Mouse (Mus musculus) forebrain, embryonic 14.5 days (tissue): ENCODE measurements around the gene Slc22a6. TPM values are rescaled to one million over a fixed set of nuclear protein-coding genes. Genes with fewer than 3 reads are reported as not detected.

Experiments used
- ATAC-seq: fragments of 200-750 bp; cut with Nextera tagmentation; 2 replicates; pipeline ENCODE4 v1.8.0; 2017; ENCODE audit warnings: mild to moderate bottlenecking, moderate library complexity
- DNase-seq: peaks from one replicate; pipeline ENCODE4 v3.0.0-alpha.2; 2015; ENCODE audit warnings: low spot score
- H3K27ac ChIP-seq: fragments of 300-500 bp; sonication (generic); 2 replicates; pipeline ENCODE4 v1.5.1; 2014; ENCODE audit warnings: low read depth, mild to moderate bottlenecking, control low read depth, low read length, moderate library complexity
- H3K27me3 ChIP-seq: fragments of 300-500 bp; sonication (generic); replicated peaks from 2 replicates; pipeline ENCODE4 v1.6.1; 2014; ENCODE audit warnings: low read length, control low read depth, mixed read lengths; ENCODE audit not compliant: control insufficient read depth, insufficient read depth
- H3K36me3 ChIP-seq: fragments of 300-500 bp; sonication (generic); 2 replicates; pipeline ENCODE4 v1.6.1; 2014; ENCODE audit warnings: low read length, control low read depth; ENCODE audit not compliant: control insufficient read depth, insufficient read depth
- H3K4me1 ChIP-seq: fragments of 300-500 bp; sonication (generic); 2 replicates; pipeline ENCODE4 v1.6.1; 2014; ENCODE audit warnings: antibody characterized with exemption, low read length, control low read depth; ENCODE audit not compliant: control insufficient read depth, insufficient read depth
- H3K4me2 ChIP-seq: fragments of 300-500 bp; sonication (generic); 2 replicates; pipeline ENCODE4 v1.6.1; 2014; ENCODE audit warnings: mild to moderate bottlenecking, control low read depth, low read length
- H3K4me3 ChIP-seq: fragments of 300-500 bp; sonication (generic); 2 replicates; pipeline ENCODE4 v1.5.1; 2014; ENCODE audit warnings: low read depth, low read length, control low read depth
- H3K9ac ChIP-seq: fragments of 300-500 bp; sonication (generic); 2 replicates; pipeline ENCODE4 v1.6.1; 2014; ENCODE audit warnings: mild to moderate bottlenecking, low read length, control low read depth, moderate library complexity
- H3K9me3 ChIP-seq: fragments of 300-500 bp; sonication (generic); replicated peaks from 2 replicates; pipeline ENCODE4 v1.6.1; 2016; ENCODE audit warnings: low read length, control low read depth, mixed read lengths; ENCODE audit not compliant: control insufficient read depth
- WGBS: fragments of 180-500 bp; shearing (Covaris S2); extraction: QIAGEN DNeasy Blood & Tissue Kit; methylation state at CpG from one replicate; pipeline ENCODE4 v1.1.7; 2014; 5-methylcytosine and 5-hydroxymethylcytosine counted together
- polyA plus RNA-seq: library from polyadenylated mRNA; unstranded; fragments of >200 nt; fragmentation: Nextera tagmentation; extraction: Ambion mirVana; gene quantifications from 2 replicates; pipeline ENCODE4 v1.2.1, GENCODE M21; 2014

Slc22a6 gene
- polyA plus RNA-seq, 1 experiment from 2014 or later = 4.7 TPM

- H3K27ac ChIP-seq = no peak overlapping the region
- DNase-seq = no peak
- WGBS = 71% methylated on average over 2 of the region's 2 CpGs
These were observed 18.6 kb upstream of the Slc22a6 start for GRCm38 (mm10) chr19:8599229-8599628.

DNA sequence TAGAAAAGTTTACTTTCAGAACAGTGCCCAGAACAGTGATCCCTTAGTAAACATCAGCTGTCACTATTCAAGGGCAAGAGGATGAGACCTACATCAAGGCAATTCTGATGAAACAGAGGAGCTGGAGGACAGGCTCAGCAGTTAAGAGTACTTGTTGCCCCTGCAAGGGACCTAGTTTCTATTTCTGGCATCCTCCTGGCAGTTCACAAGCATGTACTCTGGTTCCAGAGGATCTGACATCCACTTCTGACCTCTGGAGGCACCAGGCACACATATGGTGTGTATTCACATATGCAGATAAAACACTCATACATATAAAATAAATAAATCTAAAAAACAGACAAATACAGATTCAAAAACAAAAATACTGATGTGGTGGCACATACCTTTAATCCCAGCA, 15.9 kb upstream of the Slc22a6 start:
- H3K9ac ChIP-seq = no peak overlapping the region
- H3K36me3 ChIP-seq = no peaks in the 10 kb centered on the region
- H3K4me3 ChIP-seq = no peak overlapping the region
- no peak overlapping the region for H3K4me2 ChIP-seq
- no peaks in the 10 kb centered on the region for H3K9me3 ChIP-seq
- H3K4me1 ChIP-seq = no peaks in the 10 kb centered on the region
- no peaks in the 10 kb centered on the region for H3K27me3 ChIP-seq
- H3K27ac ChIP-seq = no peak overlapping the region
- DNase-seq (no peak), ATAC-seq (no peak)

More at GRCm38 (mm10) chr19:8599229-8599628, 18.6 kb upstream of the Slc22a6 start:
- H3K36me3 ChIP-seq = no peaks in the 10 kb centered on the region
- no peak overlapping the region for H3K9ac ChIP-seq
- no peak overlapping the region for H3K4me3 ChIP-seq
- no peaks in the 10 kb centered on the region for H3K9me3 ChIP-seq
- ATAC-seq = no peak
- no peaks in the 10 kb centered on the region for H3K4me1 ChIP-seq
- no peaks in the 10 kb centered on the region for H3K27me3 ChIP-seq
- H3K4me2 ChIP-seq = no peak overlapping the region

- H3K9ac ChIP-seq = no peak overlapping the region
- no peak overlapping the region for H3K27ac ChIP-seq
- no peak overlapping the region for H3K4me2 ChIP-seq
- H3K9me3 ChIP-seq = no peaks in the 10 kb centered on the region
- no peaks in the 10 kb centered on the region for H3K27me3 ChIP-seq
- ATAC-seq = no peak
- H3K4me3 ChIP-seq = no peak overlapping the region
- H3K36me3 ChIP-seq = no peaks in the 10 kb centered on the region
- 80% methylated on average over 3 of the region's 3 CpGs for WGBS
- no peak for DNase-seq
- H3K4me1 ChIP-seq = no peaks in the 10 kb centered on the region
These were observed 14.9 kb upstream of the Slc22a6 start for GRCm38 (mm10) chr19:8602914-8603313.

GRCm38 (mm10) chr19:8604536-8605240, 13.2 kb upstream of the Slc22a6 start:
- H3K27me3 ChIP-seq = no peaks in the 10 kb centered on the region
- H3K27ac ChIP-seq = no peak overlapping the region
- H3K4me3 ChIP-seq = no peak overlapping the region
- DNase-seq (no peak), ATAC-seq (no peak)
- H3K9me3 ChIP-seq = no peaks in the 10 kb centered on the region
- WGBS = 93% methylated on average over 8 of the region's 8 CpGs
- no peak overlapping the region for H3K4me2 ChIP-seq
- no peaks in the 10 kb centered on the region for H3K36me3 ChIP-seq
- H3K9ac ChIP-seq = no peak overlapping the region
- H3K4me1 ChIP-seq = no peaks in the 10 kb centered on the region

DNA sequence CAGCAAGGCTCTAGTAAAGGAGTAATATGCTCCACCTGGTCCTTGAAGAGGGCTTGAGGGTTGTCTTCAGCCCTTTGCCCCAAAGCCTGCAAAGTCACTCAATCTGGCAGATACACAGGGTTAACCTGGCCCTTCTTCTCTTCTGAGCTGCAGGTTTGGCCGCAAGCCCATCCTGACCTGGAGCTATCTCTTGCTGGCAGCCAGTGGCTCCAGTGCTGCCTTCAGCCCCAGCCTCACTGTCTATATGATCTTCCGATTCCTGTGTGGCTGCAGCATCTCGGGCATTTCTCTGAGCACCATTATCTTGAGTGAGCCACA, 12.6 kb upstream of the Slc22a6 start:
- H3K27me3 ChIP-seq = no peaks in the 10 kb centered on the region
- no peak overlapping the region for H3K4me3 ChIP-seq
- no peaks in the 10 kb centered on the region for H3K9me3 ChIP-seq
- 88% methylated on average over 3 of the region's 3 CpGs for WGBS
- no peaks in the 10 kb centered on the region for H3K4me1 ChIP-seq
- no peaks in the 10 kb centered on the region for H3K36me3 ChIP-seq
- DNase-seq = no peak
- H3K27ac ChIP-seq = no peak overlapping the region
- H3K4me2 ChIP-seq = no peak overlapping the region
- H3K9ac ChIP-seq = no peak overlapping the region
- no peak for ATAC-seq

GRCm38 (mm10) chr19:8611358-8612123, 6.3 kb upstream of the Slc22a6 start:
- 83% methylated on average over 8 of the region's 8 CpGs for WGBS
- Histone ChIP-seq H3K27ac (no peak overlapping the region), H3K36me3 (no peaks in the 10 kb centered on the region), H3K4me2 (no peak overlapping the region), H3K4me1 (no peaks in the 10 kb centered on the region), H3K9ac (no peak overlapping the region), H3K27me3 (no peaks in the 10 kb centered on the region), H3K9me3 (no peaks in the 10 kb centered on the region), H3K4me3 (no peak overlapping the region)
- ATAC-seq = no peak
- DNase-seq = no peak

- Histone ChIP-seq H3K27ac (no peak overlapping the region), H3K9ac (no peak overlapping the region), H3K4me1 (no peaks in the 10 kb centered on the region), H3K27me3 (no peaks in the 10 kb centered on the region), H3K9me3 (no peaks in the 10 kb centered on the region), H3K36me3 (no peaks in the 10 kb centered on the region), H3K4me3 (no peak overlapping the region), H3K4me2 (no peak overlapping the region)
- ATAC-seq = no peak
- WGBS = 89% methylated on average over 2 of the region's 2 CpGs
- no peak for DNase-seq
These were observed 4.7 kb upstream of the Slc22a6 start for GRCm38 (mm10) chr19:8613111-8613510.

- no peaks in the 10 kb centered on the region for H3K27me3 ChIP-seq
- DNase-seq = no peak
- 54% methylated on average over 2 of the region's 2 CpGs for WGBS
These were observed 3.5 kb upstream of the Slc22a6 start for GRCm38 (mm10) chr19:8614343-8614742.

GRCm38 (mm10) chr19:8616314-8616713, 1.5 kb upstream of the Slc22a6 start:
- no peak for DNase-seq
- no peak overlapping the region for H3K9ac ChIP-seq
- H3K36me3 ChIP-seq = no peaks in the 10 kb centered on the region
- no peaks in the 10 kb centered on the region for H3K4me1 ChIP-seq
- ATAC-seq = no peak
- H3K27ac ChIP-seq = no peak overlapping the region
- H3K27me3 ChIP-seq = no peaks in the 10 kb centered on the region
- WGBS = 80% methylated on average over 4 of the region's 4 CpGs
- H3K9me3 ChIP-seq = no peaks in the 10 kb centered on the region
- H3K4me3 ChIP-seq = no peak overlapping the region
- H3K4me2 ChIP-seq = no peak overlapping the region

More at GRCm38 (mm10) chr19:8614343-8614742, 3.5 kb upstream of the Slc22a6 start:
- no peaks in the 10 kb centered on the region for H3K9me3 ChIP-seq
- H3K9ac ChIP-seq = no peak overlapping the region
- no peak overlapping the region for H3K4me3 ChIP-seq
- no peak overlapping the region for H3K4me2 ChIP-seq
- H3K36me3 ChIP-seq = no peaks in the 10 kb centered on the region
- H3K4me1 ChIP-seq = no peaks in the 10 kb centered on the region
- H3K27ac ChIP-seq = no peak overlapping the region
- ATAC-seq = no peak
